Mouse (Mus musculus) olfactory bulb, adult 2 months (tissue): ENCODE results near the gene Sox5.

ENCODE experiments used
- CTCF ChIP-seq: fragments of 200-500 bp; IDR thresholded peaks from 2 replicates; pipeline ENCODE4 v1.5.1; 2012; ENCODE audit warnings: low read depth, mild to moderate bottlenecking, low read length, moderate library complexity; ENCODE audit not compliant: insufficient read depth
- POLR2A ChIP-seq: fragments of 200-500 bp; IDR thresholded peaks from 2 replicates; pipeline ENCODE4 v1.6.1; 2012; ENCODE audit warnings: mild to moderate bottlenecking, low read depth, low read length, moderate library complexity; ENCODE audit not compliant: insufficient read depth

GRCm38 (mm10) chr6:144523479-144523878 is 258.3 kb downstream of the Sox5 start:
- TF ChIP-seq CTCF, result no peak
- TF ChIP-seq POLR2A, result no peak
